Mouse (Mus musculus) ES-E14 (cell line): ENCODE results near the gene Ccdc148. TPM values are rescaled to one million over a fixed set of nuclear protein-coding genes. Genes with fewer than 3 reads are reported as not detected.

Experiments
- DNase-seq: peaks from one replicate; pipeline ENCODE4 v3.0.0-alpha.2; 2013; ENCODE audit warnings: low read depth, low spot score
- H3K27ac ChIP-seq: 2 replicates; pipeline ENCODE4 v1.5.1; 2012; ENCODE audit warnings: low read depth, mild to moderate bottlenecking, low read length, moderate library complexity, mixed read lengths; ENCODE audit not compliant: poor library complexity, insufficient read depth, severe bottlenecking
- H3K36me3 ChIP-seq: 2 replicates; pipeline ENCODE4 v1.6.1; 2012; ENCODE audit warnings: mild to moderate bottlenecking, low read length, moderate library complexity, mixed read lengths; ENCODE audit not compliant: control insufficient read depth, poor library complexity, insufficient read depth, severe bottlenecking
- H3K4me1 ChIP-seq, 2 experiments: fragments of 150-350 bp in 1 of 2; sonication (generic) in 1 of 2; 2 replicates each; pipeline ENCODE4 v1.6.1; 2012; ENCODE audit warnings: low read length in 2 of 2, mild to moderate bottlenecking in 1 of 2, mixed read lengths in 1 of 2; ENCODE audit not compliant: control insufficient read depth in 2 of 2, insufficient read depth in 2 of 2, poor library complexity in 1 of 2
- H3K4me3 ChIP-seq, 2 experiments: fragments of 150-350 bp in 1 of 2; sonication (generic) in 1 of 2; 2 replicates each; pipeline ENCODE4 v1.5.1; 2012; ENCODE audit warnings: low read length in 2 of 2, low read depth in 1 of 2, mild to moderate bottlenecking in 1 of 2, mixed read lengths in 1 of 2; ENCODE audit not compliant: insufficient read depth in 1 of 2, poor library complexity in 1 of 2, severe bottlenecking in 1 of 2
- H3K9ac ChIP-seq: 2 replicates; pipeline ENCODE4 v1.6.1; 2012; ENCODE audit warnings: low read depth, mild to moderate bottlenecking, low read length, mixed read lengths; ENCODE audit not compliant: poor library complexity, insufficient read depth, severe bottlenecking
- H3K9me3 ChIP-seq: fragments of 150-350 bp; sonication (generic); 2 replicates; pipeline ENCODE4 v1.6.1; 2012; ENCODE audit warnings: low read depth, mild to moderate bottlenecking, low read length; ENCODE audit not compliant: control insufficient read depth, insufficient read depth
- CHD2 ChIP-seq: IDR thresholded peaks from 2 replicates; pipeline ENCODE4 v1.6.1; 2014; ENCODE audit warnings: mild to moderate bottlenecking, low read depth, low read length, inconsistent platforms
- HCFC1 ChIP-seq: IDR thresholded peaks from 2 replicates; pipeline ENCODE4 v1.6.1; 2012; ENCODE audit warnings: low read length, inconsistent platforms, borderline replicate concordance; ENCODE audit not compliant: insufficient read depth
- MAFK ChIP-seq: IDR thresholded peaks from 2 replicates; pipeline ENCODE4 v1.6.1; 2014; ENCODE audit warnings: mild to moderate bottlenecking, low read depth, low read length, inconsistent platforms; ENCODE audit not compliant: insufficient read depth
- ZC3H11A ChIP-seq: IDR thresholded peaks from 2 replicates; pipeline ENCODE4 v1.6.1; 2012; ENCODE audit warnings: low read depth, mild to moderate bottlenecking, inconsistent platforms, low read length, borderline replicate concordance
- ZNF384 ChIP-seq: IDR thresholded peaks from 2 replicates; pipeline ENCODE4 v1.6.1; 2012; ENCODE audit warnings: low read depth, low read length, inconsistent platforms
- in situ Hi-C, 2 experiments: fragments of 600-800 bp; cut with MboI; formaldehyde crosslinking; loops; one replicate each; pipeline ENCODE4 v1.15.1; 2025; ENCODE audit warnings: low sequenced_read_pairs in 2 of 2, inconsistent platforms in 1 of 2; ENCODE audit not compliant: unreplicated experiment in 2 of 2
- total RNA-seq: library from RNA; depleted of rRNA; stranded (reverse); fragments of 300-350 nt; gene quantifications from 2 replicates; pipeline ENCODE4 v1.2.3, GENCODE M21; 2012

The Ccdc148 gene
- total RNA-seq, 1 experiment = 0.27 TPM

GRCm38 (mm10) chr2:59035206-59035605, 125.3 kb downstream of the Ccdc148 start:
- Histone ChIP-seq H3K9me3 (no peaks in the 10 kb centered on the region), H3K27ac (no peak overlapping the region), H3K36me3 (no peaks in the 10 kb centered on the region), H3K9ac (no peak overlapping the region), H3K4me1 (no peaks in the 10 kb centered on the region), H3K4me3 (no peak overlapping the region)
- TF ChIP-seq ZC3H11A (no peak), HCFC1 (no peak), ZNF384 (no peak), MAFK (no peak), CHD2 (no peak)
- DNase-seq = no peak
- in situ Hi-C loops = no loop called here

DNA sequence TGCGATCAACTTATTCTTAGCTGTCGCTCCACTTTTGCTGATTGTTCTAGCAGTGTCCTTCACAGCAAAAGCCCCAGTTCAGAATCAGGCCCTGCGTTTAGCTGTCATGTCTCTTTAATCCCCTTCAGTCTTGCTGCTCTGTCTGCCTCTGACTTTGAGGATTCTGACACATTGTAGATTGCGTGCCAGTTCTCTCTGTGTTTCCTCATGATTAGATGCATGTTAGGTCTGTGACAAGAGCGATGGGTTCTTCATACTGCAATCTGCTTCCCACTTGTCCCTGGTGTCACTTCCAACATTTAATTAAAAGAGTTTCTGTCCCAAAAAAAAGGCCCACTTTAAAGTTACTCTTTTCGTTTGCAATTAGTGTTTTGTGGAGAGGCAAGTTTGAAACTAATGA, 126.2 kb downstream of the Ccdc148 start:
- Histone ChIP-seq H3K36me3 (no peaks in the 10 kb centered on the region), H3K9ac (no peak overlapping the region), H3K27ac (no peak overlapping the region), H3K9me3 (no peaks in the 10 kb centered on the region), H3K4me1 (no peaks in the 10 kb centered on the region), H3K4me3 (no peak overlapping the region)
- in situ Hi-C loops = no loop called here
- TF ChIP-seq HCFC1 = no peak
- no peak for TF ChIP-seq MAFK
- DNase-seq = no peak

- DNase-seq = no peak
- no peak overlapping the region for H3K4me3 ChIP-seq
- no peaks in the 10 kb centered on the region for H3K4me1 ChIP-seq
- in situ Hi-C loops = no loop called here
- H3K36me3 ChIP-seq = no peaks in the 10 kb centered on the region
- H3K9me3 ChIP-seq = no peaks in the 10 kb centered on the region
- no peak overlapping the region for H3K27ac ChIP-seq
- no peak for TF ChIP-seq CHD2
- TF ChIP-seq ZNF384 = no peak
- no peak for TF ChIP-seq ZC3H11A
- TF ChIP-seq HCFC1 = no peak
- TF ChIP-seq MAFK = no peak
- no peak overlapping the region for H3K9ac ChIP-seq
Measured at GRCm38 (mm10) chr2:59024558-59024957, 135.9 kb downstream of the Ccdc148 start.

- in situ Hi-C loops = no loop called here
- H3K4me1 ChIP-seq = no peaks in the 10 kb centered on the region
- no peaks in the 10 kb centered on the region for H3K36me3 ChIP-seq
- TF ChIP-seq ZC3H11A (no peak), CHD2 (no peak), ZNF384 (no peak), HCFC1 (no peak), MAFK (no peak)
- no peak overlapping the region for H3K27ac ChIP-seq
- no peak overlapping the region for H3K9ac ChIP-seq
- H3K9me3 ChIP-seq = no peaks in the 10 kb centered on the region
- no peak overlapping the region for H3K4me3 ChIP-seq
- no peak for DNase-seq
Measured at GRCm38 (mm10) chr2:59007356-59007755, 153.1 kb downstream of the Ccdc148 start.

DNA sequence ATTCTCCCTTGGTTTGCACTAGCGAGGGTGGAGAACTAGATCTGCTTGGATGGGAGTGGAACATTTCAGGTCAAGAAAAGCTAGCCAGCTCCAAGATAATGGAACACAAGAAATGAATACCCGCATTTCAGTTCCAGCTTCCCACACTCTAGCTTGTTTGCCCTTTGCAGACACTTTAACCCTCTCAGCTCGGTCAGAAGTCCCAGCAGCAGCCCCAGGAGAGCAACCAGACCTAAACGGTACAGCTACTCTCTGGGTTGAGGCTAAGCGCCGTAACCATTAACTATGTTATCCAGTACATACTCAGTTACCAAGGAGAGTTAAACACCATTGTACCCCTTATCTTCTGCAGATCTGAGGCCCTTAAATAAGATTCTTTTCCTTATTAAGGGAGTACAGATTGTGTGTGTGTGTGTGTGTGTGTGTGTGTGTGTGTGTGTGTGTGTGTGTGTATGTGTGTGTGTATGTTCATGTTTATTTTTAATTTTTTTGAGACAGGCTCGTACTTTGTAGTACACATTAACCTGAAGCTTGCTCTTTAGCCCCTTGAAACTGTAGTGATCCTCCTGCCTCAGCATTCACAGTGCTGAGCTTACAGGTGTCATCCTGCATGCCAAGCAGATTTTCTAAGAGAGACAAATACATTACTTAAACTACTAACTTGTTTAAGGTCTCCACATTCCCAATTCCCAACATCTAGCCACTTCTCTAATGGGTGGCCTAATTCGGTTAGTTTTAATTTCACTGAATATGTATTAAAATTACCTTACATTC, 153.7 kb downstream of the Ccdc148 start:
- Histone ChIP-seq H3K4me1 (no peaks in the 10 kb centered on the region), H3K36me3 (no peaks in the 10 kb centered on the region), H3K9me3 (no peaks in the 10 kb centered on the region), H3K27ac (no peak overlapping the region), H3K4me3 (no peak overlapping the region), H3K9ac (no peak overlapping the region)
- TF ChIP-seq ZC3H11A (no peak), ZNF384 (no peak), HCFC1 (no peak), MAFK (no peak), CHD2 (no peak)
- no peak for DNase-seq
- in situ Hi-C loops = no loop called here
